Mouse (Mus musculus) ES-E14 (cell line): ENCODE data around the gene Cbr2. TPM values are rescaled to one million over a fixed set of nuclear protein-coding genes. Genes with fewer than 3 reads are reported as not detected.

ENCODE experiments used
- DNase-seq: peaks from one replicate; pipeline ENCODE4 v3.0.0-alpha.2; 2013; ENCODE audit warnings: low read depth, low spot score
- H3K27ac ChIP-seq: 2 replicates; pipeline ENCODE4 v1.5.1; 2012; ENCODE audit warnings: low read depth, mild to moderate bottlenecking, low read length, moderate library complexity, mixed read lengths; ENCODE audit not compliant: poor library complexity, insufficient read depth, severe bottlenecking
- H3K36me3 ChIP-seq: 2 replicates; pipeline ENCODE4 v1.6.1; 2012; ENCODE audit warnings: mild to moderate bottlenecking, low read length, moderate library complexity, mixed read lengths; ENCODE audit not compliant: control insufficient read depth, poor library complexity, insufficient read depth, severe bottlenecking
- H3K4me1 ChIP-seq, 2 experiments: fragments of 150-350 bp in 1 of 2; sonication (generic) in 1 of 2; 2 replicates each; pipeline ENCODE4 v1.6.1; 2012; ENCODE audit warnings: low read length in 2 of 2, mild to moderate bottlenecking in 1 of 2, mixed read lengths in 1 of 2; ENCODE audit not compliant: control insufficient read depth in 2 of 2, insufficient read depth in 2 of 2, poor library complexity in 1 of 2
- H3K4me3 ChIP-seq, 2 experiments: fragments of 150-350 bp in 1 of 2; sonication (generic) in 1 of 2; 2 replicates each; pipeline ENCODE4 v1.5.1; 2012; ENCODE audit warnings: low read length in 2 of 2, low read depth in 1 of 2, mild to moderate bottlenecking in 1 of 2, mixed read lengths in 1 of 2; ENCODE audit not compliant: insufficient read depth in 1 of 2, poor library complexity in 1 of 2, severe bottlenecking in 1 of 2
- H3K9ac ChIP-seq: 2 replicates; pipeline ENCODE4 v1.6.1; 2012; ENCODE audit warnings: low read depth, mild to moderate bottlenecking, low read length, mixed read lengths; ENCODE audit not compliant: poor library complexity, insufficient read depth, severe bottlenecking
- H3K9me3 ChIP-seq: fragments of 150-350 bp; sonication (generic); 2 replicates; pipeline ENCODE4 v1.6.1; 2012; ENCODE audit warnings: low read depth, mild to moderate bottlenecking, low read length; ENCODE audit not compliant: control insufficient read depth, insufficient read depth
- CHD2 ChIP-seq: IDR thresholded peaks from 2 replicates; pipeline ENCODE4 v1.6.1; 2014; ENCODE audit warnings: mild to moderate bottlenecking, low read depth, low read length, inconsistent platforms
- HCFC1 ChIP-seq: IDR thresholded peaks from 2 replicates; pipeline ENCODE4 v1.6.1; 2012; ENCODE audit warnings: low read length, inconsistent platforms, borderline replicate concordance; ENCODE audit not compliant: insufficient read depth
- MAFK ChIP-seq: IDR thresholded peaks from 2 replicates; pipeline ENCODE4 v1.6.1; 2014; ENCODE audit warnings: mild to moderate bottlenecking, low read depth, low read length, inconsistent platforms; ENCODE audit not compliant: insufficient read depth
- ZC3H11A ChIP-seq: IDR thresholded peaks from 2 replicates; pipeline ENCODE4 v1.6.1; 2012; ENCODE audit warnings: low read depth, mild to moderate bottlenecking, inconsistent platforms, low read length, borderline replicate concordance
- ZNF384 ChIP-seq: IDR thresholded peaks from 2 replicates; pipeline ENCODE4 v1.6.1; 2012; ENCODE audit warnings: low read depth, low read length, inconsistent platforms
- in situ Hi-C, 2 experiments: fragments of 600-800 bp; cut with MboI; formaldehyde crosslinking; loops; one replicate each; pipeline ENCODE4 v1.15.1; 2025; ENCODE audit warnings: low sequenced_read_pairs in 2 of 2, inconsistent platforms in 1 of 2; ENCODE audit not compliant: unreplicated experiment in 2 of 2
- total RNA-seq: library from RNA; depleted of rRNA; stranded (reverse); fragments of 300-350 nt; gene quantifications from 2 replicates; pipeline ENCODE4 v1.2.3, GENCODE M21; 2012

Gene Cbr2
- total RNA-seq, 1 experiment: not detected

DNA sequence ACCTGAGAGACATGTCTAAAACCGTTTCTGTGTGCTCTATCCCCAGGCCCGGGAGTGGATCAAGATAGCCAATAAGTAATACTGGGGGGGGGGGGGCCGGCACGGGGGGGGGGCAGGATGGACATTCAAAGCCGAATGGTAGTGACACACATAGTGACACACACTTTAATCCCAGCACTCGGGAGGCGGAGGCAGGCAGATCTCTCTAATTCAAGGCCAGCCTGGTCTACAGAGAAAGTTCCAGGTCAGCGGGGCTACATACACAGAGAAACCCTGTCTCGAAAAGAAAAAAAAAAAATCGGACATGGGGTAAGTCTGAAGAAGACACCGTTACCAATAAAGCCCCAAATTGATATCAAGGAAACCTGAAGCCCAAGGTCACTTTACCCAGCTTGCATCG lies 4.3 kb downstream of the Cbr2 start:
- Histone ChIP-seq H3K4me3 (no peak overlapping the region), H3K36me3 (peaks cover 12% of the 10 kb centered on the region), H3K9me3 (no peaks in the 10 kb centered on the region), H3K4me1 (peaks cover 3 to 9% of the 10 kb centered on the region in 2 experiments; a peak in 1 of 4 replicates), H3K9ac (no peak overlapping the region), H3K27ac (no peak overlapping the region)
- in situ Hi-C loops: loop anchor here in 1 of 2 experiments (5.0 kb wide), 1 partner anchor 50 kb away; no protein-coding TSS in a partner anchor
- 0 out of 2 replicates have a peak, but pooled peaks have one; percentile 1 for TF ChIP-seq ZC3H11A
- TF ChIP-seq CHD2: no peak
- no peak for DNase-seq

DNA sequence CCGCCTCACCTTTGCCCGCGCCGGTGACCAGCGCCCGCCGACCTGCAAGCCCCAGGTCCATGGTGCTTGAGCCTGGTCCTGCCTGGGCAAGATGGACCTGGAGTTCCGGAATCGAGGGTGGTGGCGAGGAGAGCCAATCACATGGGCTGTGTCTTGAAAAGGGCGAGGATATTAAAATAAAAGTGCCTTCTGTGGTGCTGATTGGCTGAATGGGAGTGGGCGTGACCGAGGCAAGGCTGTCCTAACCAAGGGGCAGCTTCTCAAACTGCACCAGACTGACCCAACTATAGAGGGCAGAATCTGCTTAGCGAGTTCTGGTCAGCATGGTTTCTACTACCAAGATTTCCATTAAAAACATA lies 4.8 kb downstream of the Cbr2 start, which contains the start of gene Dcxr:
Dcxr (minus strand) TSS at position 113 of the 359 bp plus-strand sequence.
- no peak within 1 kb of the TSS for H3K27ac ChIP-seq

DNA sequence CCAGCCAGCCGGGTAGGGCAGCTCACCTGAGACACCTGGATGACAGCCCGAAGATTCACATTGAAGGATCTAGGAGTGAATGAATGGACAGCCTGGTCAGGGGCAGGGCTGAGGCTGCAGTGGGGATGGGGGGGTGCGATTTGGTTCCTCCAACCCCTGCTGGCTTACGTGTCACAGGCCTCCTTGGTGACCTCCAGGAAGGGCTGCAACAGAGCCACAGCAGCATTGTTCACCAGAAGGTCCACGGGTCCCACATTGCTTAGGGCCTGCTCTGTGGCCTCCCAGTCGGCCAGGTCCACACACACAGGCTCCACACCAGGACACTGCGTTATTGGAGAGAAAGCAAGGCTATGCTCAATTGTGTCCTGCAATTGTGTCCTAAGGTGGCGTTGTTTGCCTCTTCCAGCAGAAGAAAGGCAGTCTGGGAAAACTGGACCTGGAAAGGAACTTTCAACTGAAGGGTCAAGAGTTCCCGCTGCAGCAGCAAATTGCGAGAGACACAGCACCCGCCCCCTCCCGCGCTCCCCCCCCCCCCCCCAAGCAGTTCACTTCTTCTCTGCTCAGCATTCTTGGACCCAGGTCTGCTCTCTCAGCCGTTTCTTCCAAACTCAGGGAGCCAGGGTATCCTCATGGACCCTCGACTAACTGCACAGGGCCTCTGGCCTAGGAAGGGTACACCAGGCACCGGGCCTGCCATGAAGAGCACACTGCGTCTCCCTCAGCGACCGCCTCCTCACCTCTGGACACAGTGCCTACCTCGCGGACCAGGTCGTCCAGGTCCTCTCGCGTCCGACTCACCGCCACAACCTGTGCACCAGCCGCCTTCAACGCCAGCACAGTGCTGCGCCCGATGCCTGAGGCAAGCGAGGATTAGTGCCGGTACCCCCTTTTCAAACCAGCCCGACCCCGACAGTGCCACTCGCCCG lies 5.4 kb downstream of the Cbr2 start:
- Histone ChIP-seq H3K9ac (peak overlapping the region; percentile 77), H3K4me3 (peak overlapping the region; percentile 89 to 93), H3K9me3 (no peaks in the 10 kb centered on the region), H3K27ac (no peak overlapping the region), H3K36me3 (peaks cover 12% of the 10 kb centered on the region), H3K4me1 (peaks cover 3 to 12% of the 10 kb centered on the region in 2 experiments; a peak in 1 of 4 replicates)
- no peak for DNase-seq
- in situ Hi-C loops: loop anchor here in 1 of 2 experiments (5.0 kb wide), 1 partner anchor 51 kb away; no protein-coding TSS in a partner anchor
- no peak for TF ChIP-seq HCFC1
- TF ChIP-seq ZNF384: no peak
- no peak for TF ChIP-seq MAFK
- no peak for TF ChIP-seq ZC3H11A
- no peak for TF ChIP-seq CHD2

More for the DNA sequence above, 4.8 kb downstream of the Cbr2 start, which contains the start of gene Dcxr:
- TF ChIP-seq HCFC1 (no peak), ZNF384 (no peak), ZC3H11A (no peak), MAFK (no peak), CHD2 (no peak)
- Histone ChIP-seq H3K9me3 (no peaks in the 10 kb centered on the region), H3K4me3 (peak within 1 kb of the TSS; percentile 89 to 93), H3K4me1 (peaks cover 3 to 11% of the 10 kb centered on the region in 2 experiments; a peak in 1 of 4 replicates), H3K9ac (peak within 1 kb of the TSS; percentile 77), H3K36me3 (peaks cover 12% of the 10 kb centered on the region)
- in situ Hi-C loops: loop anchor here in 1 of 2 experiments (5.0 kb wide), 1 partner anchor 50 kb away; no protein-coding TSS in a partner anchor
- no peak for DNase-seq

DNA sequence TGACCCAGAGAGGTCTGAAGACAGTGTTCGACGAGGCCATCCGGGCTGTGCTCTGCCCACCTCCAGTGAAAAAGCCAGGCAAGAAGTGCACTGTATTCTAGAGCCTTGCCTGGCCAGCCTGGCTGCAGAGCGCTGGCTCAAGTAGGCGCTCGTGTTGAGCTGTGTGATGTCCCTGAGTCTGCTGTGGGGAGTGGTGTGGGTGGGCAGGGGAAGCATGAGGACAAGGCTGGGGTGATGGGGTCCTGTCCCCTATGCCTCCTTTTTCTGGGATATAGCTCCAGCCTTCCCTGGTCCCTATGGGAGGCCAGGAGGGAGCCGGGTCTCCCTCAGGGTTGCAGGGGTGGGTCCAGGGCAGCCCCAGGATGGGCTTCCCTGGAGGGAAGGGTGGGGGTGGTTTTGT lies 8.4 kb downstream of the Cbr2 start:
- Histone ChIP-seq H3K4me1 (peaks cover 0 to 7% of the 10 kb centered on the region in 2 experiments; a peak in 2 of 4 replicates), H3K9me3 (no peaks in the 10 kb centered on the region), H3K27ac (peak overlapping the region; percentile 10; the same call in 1 of the 2 replicates), H3K4me3 (no peak overlapping the region), H3K9ac (no peak overlapping the region), H3K36me3 (peaks cover 18% of the 10 kb centered on the region)
- DNase-seq: no peak
- in situ Hi-C loops: no loop called here
- TF ChIP-seq CHD2: no peak
- TF ChIP-seq ZC3H11A: no peak
- TF ChIP-seq HCFC1: no peak
- TF ChIP-seq ZNF384: no peak
- no peak for TF ChIP-seq MAFK
